Mouse (Mus musculus): ENCODE data around the gene Ptpn1.
A peak's percentile ranks its signal among the peaks of the same experiment; 100 is the strongest.

Ptpn1 gene

DNA sequence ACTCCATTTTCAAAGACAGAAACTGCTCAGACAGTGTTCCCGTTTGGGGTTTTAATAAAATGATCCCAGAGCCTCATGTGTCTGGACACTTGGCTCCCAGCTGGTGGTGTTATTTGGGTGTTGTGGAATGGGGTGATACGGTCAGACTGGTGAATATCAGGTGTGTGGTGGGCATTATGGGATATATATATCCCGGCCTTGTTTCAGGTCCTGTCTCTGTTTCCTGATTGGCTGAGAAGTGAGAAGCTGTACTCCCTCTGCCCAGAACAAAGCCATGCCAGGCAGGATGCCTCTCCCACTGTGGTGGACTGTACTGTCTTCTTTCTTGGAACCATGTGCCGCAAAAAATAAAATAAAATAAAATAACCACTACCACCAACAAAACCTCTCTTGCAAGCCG, 7.8 kb upstream of the Ptpn1 start:
- DNase-seq = no peak

DNA sequence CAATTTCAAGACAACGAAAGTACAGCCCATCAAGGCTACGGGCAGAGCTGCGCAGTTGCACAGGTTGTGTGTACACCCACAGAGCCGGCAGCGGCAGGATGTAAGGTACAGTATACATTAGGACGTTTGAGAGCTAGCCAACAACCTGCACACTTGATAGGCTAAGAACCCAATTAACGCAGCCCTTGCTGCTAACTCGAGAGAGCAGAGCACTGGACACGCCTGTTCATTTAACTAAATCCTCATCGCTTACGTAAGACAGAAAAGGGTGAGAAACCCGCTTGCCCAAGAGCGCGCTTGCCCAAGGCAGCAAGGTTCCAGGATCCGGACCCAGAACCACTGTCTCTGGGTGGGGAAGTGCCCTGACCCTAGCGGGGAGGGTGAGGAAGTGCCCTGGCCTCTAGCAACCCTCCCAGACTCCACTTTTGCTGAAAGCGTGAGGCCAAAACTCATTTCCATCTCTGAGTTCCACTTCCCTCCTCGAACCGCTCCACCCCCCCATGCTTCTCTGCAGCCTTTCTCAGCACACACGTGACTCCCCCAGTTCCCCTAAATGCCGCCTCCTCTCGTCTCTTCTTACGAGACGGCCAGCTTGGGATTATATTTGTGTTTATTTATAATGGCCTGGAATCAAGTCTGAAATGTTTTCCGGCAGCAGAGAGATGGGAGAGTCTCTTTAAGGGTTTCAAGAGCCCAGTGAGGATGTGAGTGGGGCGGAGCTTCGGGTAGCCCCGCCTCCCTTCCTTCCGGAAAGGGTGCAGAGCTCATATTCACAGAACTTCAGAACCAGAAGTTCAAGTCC, 6.9 kb upstream of the Ptpn1 start:
- peak; percentile 95 for DNase-seq

DNA sequence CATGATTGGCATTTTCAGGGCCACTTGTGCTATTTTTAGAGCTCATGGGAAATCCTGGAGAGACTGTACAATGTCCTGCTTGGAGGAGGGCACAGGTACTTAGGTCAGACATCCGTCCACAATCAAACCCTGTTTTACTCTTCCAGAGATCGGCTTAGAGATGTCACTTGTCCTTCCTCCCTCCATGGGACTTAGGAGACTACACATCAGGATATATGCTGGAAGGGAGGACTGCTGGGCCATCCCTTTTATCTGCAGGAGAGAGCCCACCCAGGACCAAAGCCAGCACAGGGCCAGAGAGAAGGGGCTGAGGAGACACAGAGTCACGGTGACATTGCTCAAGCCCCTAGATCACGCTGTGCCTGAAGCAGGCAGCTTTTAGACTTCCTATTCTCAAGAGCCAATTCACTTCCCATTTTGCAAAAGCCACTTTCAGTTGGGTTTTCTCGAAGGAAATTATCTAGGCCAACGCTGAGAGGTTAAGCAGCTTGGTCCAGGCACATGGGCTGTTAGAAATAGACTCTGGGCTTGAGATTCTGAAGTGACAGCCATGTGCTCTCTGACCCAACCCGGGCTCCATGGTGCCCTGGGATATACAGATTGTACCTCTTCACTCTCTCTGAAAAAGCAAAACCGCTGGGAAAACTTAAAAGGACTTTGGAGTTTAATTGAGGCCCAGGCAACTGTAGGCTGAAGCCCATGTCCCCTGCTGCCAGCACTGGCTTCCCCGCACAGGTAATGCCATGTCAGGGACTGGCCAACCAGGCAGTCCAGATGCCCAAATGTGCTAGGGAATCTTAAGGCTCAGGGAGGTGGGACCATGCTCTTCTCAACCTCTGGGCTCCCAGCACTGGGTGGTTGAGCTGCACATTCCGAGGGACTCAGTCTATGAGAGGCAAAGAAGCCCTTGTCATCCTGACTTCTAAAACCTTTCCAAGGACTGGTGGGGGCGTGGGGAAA, 5.7 kb upstream of the Ptpn1 start:
- DNase-seq = peak; percentile 11

DNA sequence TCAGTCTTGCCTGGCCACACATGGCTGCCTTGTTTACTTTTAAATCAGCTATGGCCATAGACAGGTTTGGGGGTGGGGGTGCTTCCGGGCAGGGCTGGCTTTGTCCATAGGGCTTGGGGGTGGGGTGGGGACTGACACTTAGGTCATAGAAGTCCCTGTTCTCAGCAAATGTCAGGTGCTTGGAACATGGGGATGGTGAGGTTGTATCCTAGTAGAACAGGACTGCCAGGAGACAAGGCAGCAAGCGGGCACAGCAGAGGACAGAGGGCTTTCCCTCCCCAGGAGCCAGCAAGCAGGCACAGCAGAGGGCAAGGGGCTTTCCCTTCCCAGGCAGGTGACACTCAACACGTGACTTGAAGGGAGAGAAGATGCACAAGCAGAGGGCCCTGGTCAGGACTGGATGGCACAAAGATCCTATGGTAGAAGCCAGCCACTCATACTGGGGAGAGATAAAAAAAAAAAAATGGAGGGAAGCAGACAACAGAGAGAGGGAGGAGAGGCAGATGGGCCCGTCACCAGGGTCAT, 3.8 kb upstream of the Ptpn1 start:
- peak; percentile 46 for DNase-seq

DNA sequence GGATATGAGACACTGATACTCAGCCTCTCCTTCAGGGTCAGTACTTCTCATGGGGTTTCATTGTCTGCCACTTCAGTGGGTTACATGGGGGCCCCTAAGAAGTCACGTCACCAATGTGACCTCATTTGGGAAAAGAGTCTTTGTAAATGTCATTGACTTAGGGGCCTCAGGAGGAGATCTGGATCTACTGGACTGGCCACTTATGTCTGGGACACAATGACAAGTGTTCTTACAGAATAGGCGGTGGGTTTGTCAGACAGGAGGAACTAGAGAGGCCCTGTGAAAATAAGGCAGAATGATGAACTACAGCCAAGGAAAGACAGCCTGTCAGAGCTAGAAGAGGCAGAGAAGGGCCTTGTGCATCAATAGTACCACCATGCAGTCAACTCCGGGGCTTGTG, 2.9 kb upstream of the Ptpn1 start:
- DNase-seq = no peak

DNA sequence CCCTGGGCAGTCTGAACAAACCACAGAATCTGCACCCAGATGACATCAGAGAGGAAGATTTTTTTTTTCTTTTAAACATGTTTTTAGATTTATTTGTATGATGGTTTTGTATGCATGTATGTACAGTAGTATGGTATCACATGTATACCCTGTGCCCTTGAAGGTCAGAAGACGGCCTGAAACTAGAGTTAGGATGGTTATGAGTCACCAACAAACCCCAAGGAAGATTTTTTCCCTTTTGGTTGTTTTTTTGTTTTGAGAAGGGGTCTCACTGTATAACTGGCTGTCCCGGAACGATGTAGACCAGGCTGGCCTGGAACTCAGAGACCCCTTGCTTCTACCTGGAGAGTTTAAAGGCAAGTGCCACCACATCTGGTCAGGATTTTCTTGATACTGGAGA, 882 bp upstream of the Ptpn1 start:
- no peak for DNase-seq

DNA sequence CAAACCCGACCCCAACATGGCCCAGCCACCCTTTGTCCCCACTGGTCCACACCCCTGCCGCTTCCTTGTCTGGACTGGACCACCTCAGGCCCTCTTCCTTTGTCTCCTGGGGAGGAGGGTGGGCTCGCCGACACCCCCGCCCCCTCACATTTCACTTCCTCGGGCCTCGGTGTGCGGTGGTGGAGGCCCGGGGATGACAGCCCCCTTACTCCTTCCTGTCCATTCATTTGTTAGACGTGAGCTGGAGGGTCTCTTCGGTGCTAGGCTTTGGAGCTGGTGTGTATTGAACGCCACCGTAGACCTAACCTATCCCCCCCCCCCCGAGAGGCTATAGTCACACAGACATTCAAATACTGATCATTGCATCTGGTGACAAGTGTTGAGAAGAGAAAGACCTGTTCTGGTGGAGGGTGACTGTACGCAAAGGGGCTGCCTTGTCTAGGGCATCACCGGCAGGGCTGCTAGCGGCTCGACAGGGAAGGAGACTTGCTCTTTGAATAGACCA, 922 bp downstream of the Ptpn1 start:
- peak; percentile 55 for DNase-seq

DNA sequence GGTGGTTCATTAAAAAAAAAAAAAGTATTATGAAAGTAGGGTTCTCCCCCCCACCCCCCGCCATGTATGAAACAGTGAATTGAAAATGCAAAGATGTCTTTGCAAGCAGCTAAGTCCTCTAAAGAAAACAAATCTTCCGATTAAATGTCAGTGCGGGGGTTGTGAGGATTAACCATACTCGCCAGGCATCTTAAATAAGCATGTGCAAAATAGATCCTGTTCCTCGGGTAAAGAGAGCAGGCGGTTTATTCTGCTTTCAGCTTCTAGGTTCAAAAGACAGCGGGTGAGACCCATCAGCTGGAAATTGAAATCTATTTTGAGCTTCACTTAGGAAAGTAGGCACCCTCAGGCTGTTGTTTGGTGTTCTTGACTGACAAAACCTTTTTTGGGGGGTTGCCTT, 1.5 kb downstream of the Ptpn1 start:
- no peak for DNase-seq

DNA sequence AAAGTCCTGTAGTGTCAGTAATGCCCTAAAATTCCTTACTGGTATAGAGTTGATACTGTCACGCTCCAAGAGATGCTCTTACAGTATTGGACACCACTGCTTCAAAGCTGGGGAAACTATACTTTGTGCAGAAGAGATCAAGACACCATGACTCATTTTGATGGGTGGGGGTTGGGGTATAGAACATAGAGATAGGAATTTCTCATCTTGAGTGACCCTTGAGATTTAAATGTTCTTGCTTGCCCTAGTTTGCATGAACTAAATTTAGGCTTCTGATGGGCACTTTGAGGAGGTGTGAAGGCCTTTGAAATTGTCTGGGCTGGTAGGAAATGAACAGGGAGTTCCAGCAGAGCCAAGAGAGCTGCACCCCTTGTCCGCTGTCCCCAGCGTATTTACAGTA, 4.1 kb downstream of the Ptpn1 start:
- DNase-seq = no peak

DNA sequence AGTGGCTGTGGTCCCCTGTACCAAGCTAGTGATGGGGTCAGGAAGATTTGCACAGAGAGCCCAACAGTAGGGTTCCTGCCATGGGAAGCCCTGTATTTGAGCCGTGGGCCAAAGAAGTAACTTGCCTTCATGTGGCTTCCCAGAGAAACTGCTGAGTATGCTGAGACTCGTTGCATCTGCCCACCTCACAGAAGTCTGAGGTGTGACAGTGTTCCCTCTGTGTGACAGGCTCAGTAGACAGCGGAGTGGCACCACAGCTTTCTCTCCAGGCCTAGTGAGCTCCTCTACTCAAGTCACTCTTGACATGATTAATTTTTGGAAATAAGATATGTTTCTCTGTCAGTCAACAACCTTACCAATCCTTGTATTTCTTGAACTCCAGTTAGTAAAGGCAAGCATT, 6.9 kb downstream of the Ptpn1 start:
- DNase-seq = no peak

DNA sequence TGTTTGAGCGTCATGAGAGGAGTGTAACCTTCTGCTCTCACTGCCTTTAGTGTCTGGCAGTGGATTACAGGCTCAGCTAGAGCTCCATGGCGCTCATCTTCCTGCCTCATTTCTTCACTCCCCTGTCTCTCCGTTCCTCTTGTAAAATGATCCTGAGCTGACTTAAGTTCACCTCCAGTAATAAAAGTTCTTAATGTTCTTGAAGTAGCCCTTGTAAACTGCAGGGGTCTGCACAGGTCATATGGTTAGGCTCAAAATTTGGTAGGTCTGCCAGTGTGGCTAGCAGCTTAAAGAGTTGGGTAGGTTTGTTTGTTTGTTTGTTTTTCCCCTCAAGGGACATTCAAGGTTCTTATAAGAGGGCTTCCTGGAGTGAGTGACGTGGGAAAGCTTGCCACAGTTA, 7.3 kb downstream of the Ptpn1 start:
- no peak for DNase-seq

DNA sequence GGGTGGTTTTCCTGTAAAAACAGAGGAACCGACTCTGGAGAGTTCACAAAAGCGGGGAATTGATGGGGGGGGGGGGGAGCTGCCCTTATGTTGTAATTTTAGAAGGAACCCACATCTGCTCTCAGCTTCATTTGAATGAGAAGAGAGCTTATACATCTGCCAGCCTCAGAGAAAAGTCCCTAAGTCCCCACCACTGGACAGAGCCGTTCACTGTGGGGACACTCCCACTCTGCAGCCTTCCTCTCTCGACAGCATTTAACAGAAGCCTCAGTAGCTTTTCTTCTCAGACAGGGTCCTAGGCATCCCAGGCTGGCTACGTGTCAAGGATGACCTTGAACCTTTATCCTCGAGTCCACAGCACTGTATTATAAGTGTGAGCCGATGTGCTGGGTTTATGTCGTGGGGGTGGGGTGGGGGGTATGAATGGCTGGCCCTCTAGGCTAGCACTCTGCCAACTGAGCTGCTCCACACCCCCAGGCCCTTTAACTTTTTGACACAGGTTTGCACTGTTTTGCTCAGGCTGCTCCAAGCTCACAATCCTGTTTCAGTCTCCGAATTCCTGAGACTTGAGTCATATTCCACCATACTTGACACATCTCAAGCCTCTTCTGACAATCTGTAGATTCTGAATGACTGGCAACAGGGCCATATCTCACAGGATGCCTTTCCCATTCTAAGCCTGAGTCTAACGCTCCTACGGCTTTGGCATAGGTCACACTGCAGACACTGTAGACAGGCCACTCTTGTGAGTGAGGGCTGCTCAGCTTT, 8.0 kb downstream of the Ptpn1 start:
- DNase-seq = no peak

DNA sequence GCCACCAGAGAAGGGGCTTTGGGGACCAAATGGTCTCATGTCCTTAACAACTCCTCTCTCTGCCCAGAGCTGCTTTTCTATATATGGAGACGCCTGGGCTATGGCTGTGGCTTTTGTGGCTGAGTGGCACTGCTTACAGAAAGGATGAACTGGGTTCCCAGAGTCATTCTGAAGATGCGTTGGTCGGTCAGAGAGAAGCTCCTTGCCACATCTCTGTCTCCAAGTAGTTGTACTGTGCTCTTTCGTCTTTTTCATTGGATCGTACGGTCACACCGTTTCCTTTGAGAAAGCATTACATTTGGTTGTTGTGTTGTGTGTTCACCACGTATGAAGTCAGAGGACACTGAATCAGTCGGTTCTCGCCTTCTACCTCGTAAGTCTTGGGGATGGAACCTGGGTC, 8.8 kb downstream of the Ptpn1 start:
- DNase-seq = no peak

DNA sequence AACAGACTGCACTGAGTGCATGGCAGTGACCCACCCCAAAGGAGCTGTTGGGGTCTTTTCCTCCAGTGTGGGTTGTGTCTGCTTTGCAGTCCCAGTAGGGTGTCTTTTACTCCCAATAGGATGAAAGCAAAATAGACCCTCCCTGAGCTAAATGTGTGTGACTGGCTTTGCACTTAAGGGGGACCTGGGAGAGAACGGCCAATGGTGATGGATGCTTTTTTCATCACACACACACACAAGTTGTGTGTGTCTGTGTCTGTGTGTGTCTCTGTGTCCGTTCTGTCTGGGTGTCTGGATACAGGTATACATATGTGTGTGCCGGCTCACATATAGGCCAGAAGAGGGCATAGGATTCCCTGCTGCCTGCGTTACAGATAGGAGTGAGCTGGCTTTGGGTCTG, 9.5 kb downstream of the Ptpn1 start:
- no peak for DNase-seq

DNA sequence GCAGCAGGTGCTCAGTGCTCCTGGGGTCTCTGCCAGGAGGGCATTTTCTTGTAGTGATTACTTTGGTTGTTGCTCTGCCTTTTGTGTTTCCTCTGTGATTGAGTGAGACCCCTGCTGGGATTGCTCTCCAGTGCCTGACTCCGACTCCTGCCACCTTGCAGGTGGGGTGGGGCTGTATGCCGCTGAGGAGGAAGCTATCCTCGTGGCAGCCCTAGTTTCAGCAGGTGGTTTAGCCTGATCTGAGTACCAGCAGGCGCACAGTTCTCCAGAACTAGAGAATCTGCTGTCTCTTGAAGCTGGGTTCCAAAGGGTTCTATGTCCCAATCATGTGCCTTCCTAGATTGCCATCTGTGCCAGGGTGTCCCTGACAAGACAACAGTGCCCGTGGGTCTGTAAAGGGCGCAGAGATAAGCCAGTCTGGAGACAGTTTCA, 9.9 kb downstream of the Ptpn1 start:
- DNase-seq = no peak

DNA sequence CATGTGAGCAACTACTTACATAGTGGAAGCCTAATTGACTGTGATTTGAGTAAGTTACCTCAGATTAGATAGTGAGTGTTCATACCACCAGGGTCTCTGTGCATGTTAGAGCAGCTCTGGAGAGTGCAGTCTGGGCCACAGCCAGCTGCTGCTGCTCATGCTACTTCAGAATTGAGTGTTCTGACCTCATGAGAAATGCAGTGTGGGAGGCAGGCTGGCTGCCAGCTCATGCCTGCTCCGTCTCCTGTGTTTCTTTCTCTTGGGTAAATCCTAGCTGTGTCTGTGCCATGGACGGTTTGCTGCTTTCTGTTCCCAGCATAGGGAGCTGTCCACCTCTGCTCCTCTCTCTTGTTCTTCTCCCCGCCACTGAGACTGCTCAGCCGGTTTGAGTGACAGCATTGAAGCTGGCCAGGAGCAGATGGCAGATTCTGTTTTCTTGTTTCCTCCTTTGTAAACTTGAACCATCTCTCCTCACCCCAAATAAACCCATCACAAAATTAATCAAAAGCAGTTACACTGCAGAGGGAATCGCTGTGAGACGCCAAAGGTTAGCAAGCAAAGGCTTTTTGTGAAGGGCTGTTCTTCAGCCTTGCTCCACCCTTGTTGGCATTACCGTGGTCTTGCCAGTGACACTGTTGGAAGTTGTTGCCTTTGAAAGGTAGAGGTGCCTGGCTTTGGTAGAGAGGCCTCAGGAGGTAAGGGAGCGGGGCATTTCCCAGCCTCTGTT, 10.5 kb downstream of the Ptpn1 start:
- DNase-seq = peak; percentile 79

DNA sequence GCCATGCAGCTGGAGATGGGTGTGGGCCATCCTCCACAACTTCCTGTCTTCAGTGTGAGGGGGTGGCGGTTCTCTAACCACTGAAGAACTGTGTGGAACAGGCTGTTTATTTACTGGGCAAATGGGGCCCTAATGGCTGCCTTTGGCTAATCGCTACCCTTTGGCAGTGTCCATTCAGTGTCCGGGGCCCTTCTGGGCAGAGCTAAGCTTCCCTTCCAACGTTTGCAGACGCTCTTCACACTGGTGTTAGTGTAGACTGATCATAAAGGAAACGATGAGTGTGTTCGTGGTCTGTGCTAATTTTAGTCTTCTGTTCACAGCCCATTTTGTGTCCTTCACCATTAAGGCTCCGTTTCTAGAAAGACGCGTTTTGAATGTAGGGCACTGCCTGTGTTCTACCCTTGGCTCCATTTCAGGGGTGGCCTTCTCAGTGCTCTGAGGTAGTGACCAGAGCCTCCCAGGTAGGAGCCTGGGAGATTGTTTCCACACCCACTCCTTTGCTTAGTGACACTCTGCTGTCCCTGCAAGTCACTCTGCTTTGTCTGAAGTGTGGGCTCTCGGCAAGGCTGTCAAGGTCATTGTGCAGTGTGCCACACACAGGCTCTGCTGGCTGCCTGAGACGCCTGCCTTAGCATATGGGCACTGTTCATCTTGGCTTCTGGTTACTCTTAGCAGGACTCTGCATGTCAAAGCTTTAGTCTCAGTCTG, 11.2 kb downstream of the Ptpn1 start:
- peak; percentile 58 for DNase-seq

DNA sequence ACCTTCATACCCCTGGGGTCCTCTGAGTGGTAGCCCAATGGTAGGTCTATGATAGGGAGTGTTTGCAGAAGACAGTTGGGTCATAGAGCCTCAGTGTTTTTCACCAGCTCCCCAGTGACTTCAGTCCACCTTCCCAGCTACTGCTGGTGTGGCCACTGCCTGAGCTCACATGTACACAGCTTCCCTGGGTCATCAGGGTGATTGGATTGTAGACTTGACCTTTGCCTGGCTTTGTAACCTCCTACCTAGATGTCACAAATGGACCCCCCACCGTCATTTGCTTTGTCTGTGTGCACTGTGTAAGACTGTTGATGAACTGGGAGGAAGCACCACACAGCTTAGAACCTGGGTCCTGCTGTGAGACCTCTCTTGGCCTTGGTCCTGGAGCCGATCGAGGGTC, 12.3 kb downstream of the Ptpn1 start:
- DNase-seq = no peak

DNA sequence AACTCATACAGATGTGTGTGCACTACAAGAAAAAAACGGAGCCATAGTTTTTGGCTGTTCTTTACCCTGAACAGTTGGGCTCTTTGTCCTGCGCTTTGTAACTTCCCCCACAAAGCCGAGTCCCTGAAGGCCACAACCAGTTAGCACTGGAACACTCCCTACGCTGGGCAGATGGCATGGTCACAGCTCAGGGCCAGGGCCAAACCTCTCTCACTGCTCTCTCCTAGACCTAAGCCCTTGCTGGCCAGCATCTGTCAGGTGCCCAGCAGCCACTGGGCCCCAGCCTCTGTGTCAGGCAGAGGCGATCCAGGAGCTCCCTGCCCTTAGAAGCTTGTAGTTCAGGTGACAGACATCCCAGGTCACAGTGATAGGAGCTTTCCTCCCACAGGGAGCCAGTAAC, 13.6 kb downstream of the Ptpn1 start:
- no peak for DNase-seq

DNA sequence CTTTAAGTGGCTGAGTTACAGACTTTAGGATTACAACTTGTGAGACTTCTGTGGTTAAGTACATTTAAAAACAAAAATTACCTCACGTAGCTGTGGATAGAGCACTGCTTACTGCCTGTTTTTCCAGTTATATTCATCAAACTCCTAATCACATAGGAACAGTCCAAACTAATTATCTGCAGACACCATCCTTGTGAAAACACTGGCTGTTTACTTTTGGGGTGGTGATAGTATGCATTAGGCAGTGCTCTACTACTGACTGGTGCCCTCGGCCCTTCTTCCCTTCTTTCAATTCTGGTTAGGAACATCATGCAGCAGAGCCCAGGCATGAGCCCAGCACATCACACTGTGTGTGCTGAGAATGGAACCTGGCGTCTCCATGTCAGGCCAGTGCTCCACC, 15.4 kb downstream of the Ptpn1 start:
- no peak for DNase-seq

DNA sequence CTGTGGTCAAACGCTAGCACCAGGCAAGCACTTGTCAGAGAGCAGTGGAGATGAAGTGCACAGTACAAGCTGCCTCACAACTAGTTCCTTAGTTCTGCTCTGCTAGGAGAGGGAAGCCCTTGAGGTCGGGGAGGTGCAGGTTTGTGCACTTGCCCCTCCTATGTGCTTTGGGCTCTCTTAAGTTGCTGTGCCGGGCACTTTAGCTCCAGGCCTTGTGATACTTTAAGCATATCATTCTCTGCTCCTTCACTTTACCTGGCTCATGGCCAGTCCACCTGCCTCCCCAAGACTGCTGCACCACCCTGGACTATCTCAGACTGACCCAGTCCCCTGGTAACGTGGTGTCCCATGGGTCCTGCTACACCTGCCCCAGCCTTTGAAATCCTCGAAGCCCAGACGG, 16.2 kb downstream of the Ptpn1 start:
- DNase-seq = no peak

Data from kidney, postnatal 10 days (tissue).